Mouse (Mus musculus) retina, postnatal 7 days (tissue): Measurements from ENCODE around the gene Foxc1.

Experiments
- DNase-seq: peaks from one replicate; pipeline ENCODE4 v3.0.0-alpha.2; 2012; ENCODE audit warnings: low read depth, low spot score

The Foxc1 gene

DNA sequence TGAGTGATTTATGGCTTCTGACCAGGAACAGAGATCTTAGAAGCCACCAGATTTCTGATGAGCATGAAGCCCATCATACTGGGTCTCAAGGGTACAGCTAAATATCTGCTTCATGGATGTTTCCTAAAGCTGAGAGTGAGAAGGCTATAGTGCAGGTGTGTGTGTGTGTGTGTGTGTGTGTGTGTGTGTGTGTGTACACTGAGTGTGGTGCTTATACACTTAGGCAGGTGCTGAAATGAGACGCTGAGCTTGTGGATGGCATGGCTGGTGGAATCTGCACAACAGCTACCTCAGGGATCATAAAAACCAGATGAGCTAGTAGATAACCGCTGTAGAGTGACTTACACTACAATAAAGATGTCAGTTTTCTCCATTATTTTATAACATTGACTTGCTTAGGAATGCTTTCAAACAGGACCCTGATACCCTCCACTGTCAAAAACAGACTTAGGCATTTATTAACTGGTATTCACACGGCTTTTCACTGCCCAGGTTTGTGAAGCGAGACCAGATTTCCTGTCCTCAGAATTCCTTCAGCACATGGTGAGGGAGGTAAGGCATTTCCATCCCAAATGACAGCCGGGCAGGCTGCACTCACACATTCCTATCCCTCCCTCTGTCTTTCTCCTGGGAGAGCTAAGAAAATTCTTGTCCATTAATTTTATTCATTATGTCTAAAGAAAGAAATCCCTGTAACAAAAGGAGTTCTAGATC lies 43.0 kb downstream of the Foxc1 start:
- DNase-seq: no peak

DNA sequence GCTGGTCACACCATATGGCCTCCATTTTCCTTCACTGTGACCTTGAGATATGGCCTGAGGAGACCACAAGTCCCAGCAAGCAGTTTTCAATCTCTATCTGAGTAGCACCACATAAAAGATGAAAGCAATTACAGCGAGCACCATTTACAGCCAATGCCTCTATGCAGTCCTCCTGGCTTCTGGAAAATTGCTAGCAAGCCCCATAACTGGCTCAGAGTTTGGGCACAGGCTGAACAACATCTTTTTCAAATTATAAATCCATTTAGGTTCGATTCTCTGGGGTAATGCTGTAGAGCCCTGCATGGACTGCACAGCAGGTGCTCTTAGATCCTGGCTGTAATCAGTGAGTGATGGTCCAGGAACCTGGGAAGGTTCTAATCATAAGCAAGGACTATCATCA lies 47.1 kb downstream of the Foxc1 start:
- DNase-seq: no peak

DNA sequence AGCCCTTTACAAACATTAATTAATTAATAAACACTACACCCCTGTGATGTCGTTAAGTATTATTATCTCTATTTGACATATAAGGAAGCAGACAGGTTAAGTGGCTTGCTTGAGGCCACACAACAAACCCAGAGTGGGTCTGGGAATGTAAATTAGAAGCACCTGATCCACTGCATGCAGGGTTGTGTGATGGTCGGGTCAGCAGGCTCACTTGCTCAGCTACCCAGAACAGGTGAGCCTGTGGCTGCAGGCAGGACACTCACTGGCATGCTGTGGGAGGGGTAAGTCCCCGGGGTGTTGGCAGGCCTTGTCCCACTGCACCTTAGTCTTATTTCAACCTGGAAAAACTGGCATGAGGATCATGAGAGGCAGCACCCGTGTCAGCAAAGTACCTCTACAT lies 47.6 kb downstream of the Foxc1 start:
- no peak for DNase-seq

DNA sequence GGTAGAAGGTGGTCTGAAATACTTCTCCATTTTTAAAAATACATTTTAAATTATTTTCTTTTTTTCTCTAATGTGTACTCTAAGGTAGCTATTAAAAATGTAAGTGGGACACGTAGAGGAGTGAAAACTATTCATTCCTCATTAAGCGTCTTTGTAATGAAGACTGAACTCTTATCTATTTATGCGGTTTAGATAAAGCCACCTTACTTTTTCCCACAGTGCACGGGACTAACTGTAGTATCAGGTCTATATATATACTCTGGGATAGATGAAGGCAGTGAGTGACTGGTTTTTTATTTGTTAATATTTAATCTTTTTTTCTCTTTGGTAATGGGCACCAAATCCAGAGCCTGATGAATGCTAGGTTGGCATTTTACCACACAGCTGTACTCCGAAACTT lies 53.8 kb downstream of the Foxc1 start:
- DNase-seq: no peak
